Mouse (Mus musculus) inflammation-experienced regulatory T-cells, adult 6 months (primary cell): ENCODE measurements around the gene Hdac7. TPM values are rescaled to one million over a fixed set of nuclear protein-coding genes. Genes with fewer than 3 reads are reported as not detected.
A peak's percentile ranks its signal among the peaks of the same experiment; 100 is the strongest.

Source experiments
- ATAC-seq: one replicate; pipeline ENCODE4 v1.8.0; 2017
- polyA plus RNA-seq, 3 experiments: library from polyadenylated mRNA; unstranded; fragments of 100-300 nt; shearing (Covaris generic); gene quantifications; one replicate each; pipeline ENCODE4 v1.2.1; 2017

Hdac7 gene
- polyA plus RNA-seq, 3 experiments from 2014 or later = 47.2 to 80.6 (median 77.9) TPM

- ATAC-seq = no peak
Measured at GRCm38 (mm10) chr15:97787799-97788667, 56.3 kb downstream of the Hdac7 start.

- no peak for ATAC-seq
Measured at GRCm38 (mm10) chr15:97787148-97787798, 57.0 kb downstream of the Hdac7 start.

- no peak for ATAC-seq
Measured at GRCm38 (mm10) chr15:97786412-97787112, 57.7 kb downstream of the Hdac7 start.

GRCm38 (mm10) chr15:97785731-97786411 lies 58.4 kb downstream of the Hdac7 start:
- no peak for ATAC-seq

GRCm38 (mm10) chr15:97784561-97785161 lies 59.6 kb downstream of the Hdac7 start:
- peak; percentile 39 for ATAC-seq

GRCm38 (mm10) chr15:97784092-97784559 lies 60.2 kb downstream of the Hdac7 start:
- peak; percentile 81 for ATAC-seq

GRCm38 (mm10) chr15:97782749-97783105 lies 61.6 kb downstream of the Hdac7 start:
- peak; percentile 31 for ATAC-seq

GRCm38 (mm10) chr15:97781961-97782748 lies 62.1 kb downstream of the Hdac7 start:
- ATAC-seq = no peak

- ATAC-seq = no peak
Measured at GRCm38 (mm10) chr15:97780611-97781031, 63.7 kb downstream of the Hdac7 start.

GRCm38 (mm10) chr15:97779576-97779975 lies 64.7 kb downstream of the Hdac7 start:
- ATAC-seq = no peak

GRCm38 (mm10) chr15:97778311-97779098 lies 65.8 kb downstream of the Hdac7 start, which contains the start of gene Slc48a1:
Gene Slc48a1, plus strand, starts transcription at chr15:97778520.
- ATAC-seq = no peak

- ATAC-seq = no peak
Measured at GRCm38 (mm10) chr15:97776919-97777318, 67.4 kb downstream of the Hdac7 start.

GRCm38 (mm10) chr15:97776514-97776913 lies 67.8 kb downstream of the Hdac7 start:
- ATAC-seq = peak; percentile 50

- no peak for ATAC-seq
Measured at GRCm38 (mm10) chr15:97773961-97774370, 70.3 kb downstream of the Hdac7 start.

- no peak for ATAC-seq
Measured at GRCm38 (mm10) chr15:97773108-97773507, 71.2 kb downstream of the Hdac7 start.

GRCm38 (mm10) chr15:97770280-97770679 lies 74.0 kb downstream of the Hdac7 start:
- ATAC-seq = no peak

- peak; percentile 11 for ATAC-seq
Measured at GRCm38 (mm10) chr15:97768192-97768591, 76.1 kb downstream of the Hdac7 start.

- peak; percentile 76 for ATAC-seq
Measured at GRCm38 (mm10) chr15:97767280-97768186, 76.8 kb downstream of the Hdac7 start, which contains the start of gene Rapgef3. Gene Rapgef3, minus strand, starts transcription at chr15:97767972.
